Mouse (Mus musculus) spleen, adult 2 months (tissue): ENCODE measurements at regions not wholly inside any gene's neighbourhood (a gene's known extent, or its start where the extent isn't known, plus 50 kb on each side); places are given as distances from the start of the nearest gene placed in this dataset.

Experiments
- CTCF ChIP-seq: fragments of 200-500 bp; IDR thresholded peaks from 2 replicates; pipeline ENCODE4 v1.5.1; 2011; ENCODE audit warnings: mild to moderate bottlenecking, inconsistent platforms; ENCODE audit not compliant: insufficient read depth, insufficient read length, insufficient replicate concordance; ENCODE audit errors: extremely low read depth
- POLR2A ChIP-seq: fragments of 200-500 bp; IDR thresholded peaks from 2 replicates; pipeline ENCODE4 v1.6.1; 2011; ENCODE audit warnings: low read depth, low read length, inconsistent platforms

GRCm38 (mm10) chr14:99382051-99382450, 83.6 kb downstream of the Klf5 start:
- TF ChIP-seq POLR2A (no peak), CTCF (no peak)
